Mouse (Mus musculus): ENCODE data around the gene Ap1s2.

The Ap1s2 gene

GRCm38 (mm10) chrX:163908337-163909250 lies at the start of gene Ap1s2:
Gene Ap1s2 (plus strand): TSS chrX:163909017.
- in situ Hi-C loops (cut with MboI; ENCODE audit: unreplicated experiment in 2 of 2), result loop anchor here in 1 of 2 experiments (5.0 to 25.0 kb wide), 2 partner anchors 81 to 246 kb away; no protein-coding TSS in a partner anchor

DNA sequence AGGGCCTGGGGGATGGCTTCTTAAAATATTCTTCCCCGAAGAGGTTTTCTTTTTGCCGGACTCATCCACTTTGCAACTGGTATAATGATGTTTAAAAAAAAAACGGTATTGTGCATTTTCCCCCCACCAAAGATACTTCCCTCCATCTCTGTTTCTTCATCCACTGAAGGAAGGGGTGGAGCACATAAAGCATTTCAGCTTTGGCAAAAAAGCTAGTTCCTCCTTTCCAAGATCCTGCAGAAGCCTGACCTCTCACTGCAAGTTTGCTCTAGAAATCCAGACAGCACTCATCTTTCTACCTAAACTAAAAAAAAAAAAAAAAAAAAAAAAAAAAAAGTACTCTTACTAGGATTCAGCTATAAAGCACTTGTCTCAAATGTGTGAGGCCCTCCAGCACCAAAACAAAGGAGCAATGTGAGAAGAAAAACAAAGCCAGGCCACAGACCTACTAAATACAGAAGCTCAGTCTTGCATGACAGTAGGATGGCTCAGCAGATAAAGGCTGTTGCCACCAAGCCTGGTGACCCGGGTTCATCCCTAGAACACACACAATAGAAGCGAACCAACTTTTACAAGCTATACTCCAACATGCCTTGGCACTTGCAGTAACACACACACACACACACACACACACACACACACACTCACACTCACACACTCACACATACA lies 41.0 kb upstream of the Ap1s2 start:
- in situ Hi-C loops (cut with MboI; ENCODE audit: unreplicated experiment in 2 of 2), result loop anchor here in 1 of 2 experiments (5.0 kb wide), 1 partner anchor 44 kb away; no protein-coding TSS in a partner anchor

GRCm38 (mm10) chrX:163868659-163869278 lies 40.0 kb upstream of the Ap1s2 start:
- in situ Hi-C loops (cut with MboI; ENCODE audit: unreplicated experiment in 2 of 2), result loop anchor here in 1 of 2 experiments (5.0 kb wide), 1 partner anchor 44 kb away; no protein-coding TSS in a partner anchor

DNA sequence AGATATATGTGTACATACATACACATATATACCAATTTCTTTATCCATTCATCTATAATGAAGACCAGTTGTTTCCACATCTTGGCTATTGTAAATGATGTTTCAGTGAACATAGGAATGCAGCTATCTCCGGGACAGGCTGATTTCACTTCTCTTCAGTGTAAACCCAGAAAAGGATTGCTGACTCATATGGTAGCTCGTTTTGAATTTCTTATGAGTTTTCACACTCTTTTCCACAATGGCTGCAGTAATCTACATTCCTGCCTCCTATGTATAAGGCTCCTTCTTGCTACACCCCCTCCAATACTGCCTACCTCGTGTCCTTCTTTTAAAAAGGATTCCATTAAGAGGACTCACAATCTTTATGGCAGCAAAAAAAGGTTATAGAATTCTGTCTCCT lies 32.9 kb upstream of the Ap1s2 start:
- in situ Hi-C loops (cut with MboI; ENCODE audit: unreplicated experiment in 2 of 2), result no loop called here

GRCm38 (mm10) chrX:163876636-163877035 lies 32.2 kb upstream of the Ap1s2 start:
- in situ Hi-C loops (cut with MboI; ENCODE audit: unreplicated experiment in 2 of 2), result no loop called here

DNA sequence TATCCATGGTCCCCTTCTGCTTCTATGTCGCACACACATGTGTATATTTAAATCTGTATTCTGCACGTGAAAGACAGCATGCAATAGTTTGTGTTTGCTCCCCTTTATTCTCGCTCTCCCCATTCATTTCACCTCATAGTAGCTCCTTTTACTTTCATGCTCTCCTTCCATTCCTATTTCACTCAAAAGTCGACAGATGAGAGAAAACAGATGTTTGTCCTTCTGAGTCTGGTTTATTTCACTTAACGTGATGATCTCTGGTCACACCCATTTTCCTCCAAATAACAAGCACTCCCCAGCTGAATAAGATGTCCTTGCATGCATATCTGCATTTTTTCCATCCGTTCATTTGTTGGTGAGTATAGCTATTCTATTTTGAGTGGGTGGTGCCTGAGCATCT lies 29.8 kb upstream of the Ap1s2 start:
- in situ Hi-C loops (cut with MboI; ENCODE audit: unreplicated experiment in 2 of 2), result no loop called here

DNA sequence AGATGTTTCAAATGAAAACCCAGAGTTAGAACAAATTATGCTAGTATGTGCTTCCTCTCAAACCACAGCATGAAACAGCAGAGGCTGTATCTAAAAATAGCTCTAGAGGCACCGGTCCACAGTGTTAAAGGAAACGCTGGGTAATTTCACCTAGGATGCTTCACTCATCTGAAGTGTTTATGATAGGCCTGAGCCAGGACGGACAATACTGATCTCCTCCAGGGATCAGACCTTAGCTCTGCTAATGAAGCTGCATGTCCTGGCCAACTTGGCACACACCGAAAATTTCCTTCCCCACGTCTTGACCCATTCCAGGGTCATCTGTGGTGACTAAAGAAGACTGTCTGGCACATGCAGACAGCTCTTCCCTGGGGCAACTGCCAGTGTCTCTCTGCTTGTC lies 29.4 kb upstream of the Ap1s2 start:
- in situ Hi-C loops (cut with MboI; ENCODE audit: unreplicated experiment in 2 of 2), result no loop called here

GRCm38 (mm10) chrX:163885539-163885981 lies 23.3 kb upstream of the Ap1s2 start:
- in situ Hi-C loops (cut with MboI; ENCODE audit: unreplicated experiment in 2 of 2), result no loop called here

- in situ Hi-C loops (cut with MboI; ENCODE audit: unreplicated experiment in 2 of 2), result no loop called here
Measured at GRCm38 (mm10) chrX:163897354-163897753, 11.5 kb upstream of the Ap1s2 start.

GRCm38 (mm10) chrX:163899431-163900020 lies 9.3 kb upstream of the Ap1s2 start:
- in situ Hi-C loops (cut with MboI; ENCODE audit: unreplicated experiment in 2 of 2), result loop anchor here in 1 of 2 experiments (25.0 kb wide), 1 partner anchor 237 kb away; no protein-coding TSS in a partner anchor

- in situ Hi-C loops (cut with MboI; ENCODE audit: unreplicated experiment in 2 of 2), result loop anchor here in 1 of 2 experiments (5.0 to 25.0 kb wide), 2 partner anchors 80 to 245 kb away; no protein-coding TSS in a partner anchor
Measured at GRCm38 (mm10) chrX:163906861-163907260, 2.0 kb upstream of the Ap1s2 start.

DNA sequence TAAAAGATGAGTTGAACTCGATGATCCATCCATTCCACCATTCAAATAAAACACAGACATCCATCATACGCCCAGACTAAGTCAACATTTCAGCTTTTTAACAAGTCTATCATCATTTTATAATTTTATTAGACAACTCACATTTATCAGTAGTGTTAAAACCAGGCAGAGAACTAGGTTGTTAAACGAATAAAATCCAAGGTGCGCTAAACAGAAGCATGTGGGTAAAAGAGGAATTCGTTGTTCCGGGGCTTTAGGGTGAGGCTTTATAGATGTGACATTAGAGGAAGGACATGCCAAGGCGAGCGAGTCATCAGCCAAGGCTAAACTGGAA lies 847 bp upstream of the Ap1s2 start:
- in situ Hi-C loops (cut with MboI; ENCODE audit: unreplicated experiment in 2 of 2), result loop anchor here in 1 of 2 experiments (5.0 to 25.0 kb wide), 2 partner anchors 81 to 246 kb away; no protein-coding TSS in a partner anchor

DNA sequence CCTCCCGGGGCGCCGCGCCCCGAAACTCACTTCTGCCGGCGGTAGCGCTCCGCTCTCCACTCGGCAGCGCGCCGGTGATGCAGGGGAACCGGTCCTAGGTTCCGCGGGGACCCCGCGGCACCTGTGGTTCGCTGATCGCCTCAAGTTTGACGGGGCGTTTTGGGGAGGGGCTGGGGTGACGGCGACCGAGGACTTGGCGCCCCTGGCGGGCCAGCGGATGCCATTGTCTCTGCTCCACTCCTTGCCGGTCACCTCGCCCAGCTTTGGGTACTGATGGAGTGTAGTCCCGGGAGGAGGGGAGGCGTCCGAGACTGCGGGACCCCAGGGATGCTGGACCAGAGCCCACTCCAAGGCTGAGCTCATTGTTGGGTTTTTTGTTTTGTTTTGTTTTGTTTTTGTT lies 564 bp downstream of the Ap1s2 start:
- in situ Hi-C loops (cut with MboI; ENCODE audit: unreplicated experiment in 2 of 2), result loop anchor here in 1 of 2 experiments (5.0 to 25.0 kb wide), 2 partner anchors 82 to 247 kb away; no protein-coding TSS in a partner anchor

- in situ Hi-C loops (cut with MboI; ENCODE audit: unreplicated experiment in 2 of 2), result loop anchor here (5.0 to 25.0 kb wide), 6 partner anchors 45 to 968 kb away; no protein-coding TSS in a partner anchor
Measured at GRCm38 (mm10) chrX:163912791-163913190, 4.0 kb downstream of the Ap1s2 start.

DNA sequence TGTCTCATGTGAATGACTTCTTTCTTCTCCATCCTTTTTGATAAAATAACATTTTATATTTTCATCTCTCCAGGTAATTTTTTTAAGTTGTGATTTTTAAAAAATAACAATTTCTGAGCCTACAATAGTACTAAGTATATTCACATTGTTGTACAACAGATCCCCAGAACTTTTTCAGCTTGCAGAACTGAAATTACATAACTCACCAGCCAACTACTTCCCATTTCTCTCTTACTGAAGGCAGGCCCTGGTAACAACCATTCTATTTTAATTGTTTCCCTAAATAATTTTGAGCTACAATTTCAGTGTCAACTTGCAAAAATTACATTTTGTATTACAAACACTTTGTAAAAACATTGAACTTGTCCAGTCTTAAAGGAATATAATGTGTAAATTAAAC lies 20.7 kb downstream of the Ap1s2 start:
- in situ Hi-C loops (cut with MboI; ENCODE audit: unreplicated experiment in 2 of 2), result no loop called here

DNA sequence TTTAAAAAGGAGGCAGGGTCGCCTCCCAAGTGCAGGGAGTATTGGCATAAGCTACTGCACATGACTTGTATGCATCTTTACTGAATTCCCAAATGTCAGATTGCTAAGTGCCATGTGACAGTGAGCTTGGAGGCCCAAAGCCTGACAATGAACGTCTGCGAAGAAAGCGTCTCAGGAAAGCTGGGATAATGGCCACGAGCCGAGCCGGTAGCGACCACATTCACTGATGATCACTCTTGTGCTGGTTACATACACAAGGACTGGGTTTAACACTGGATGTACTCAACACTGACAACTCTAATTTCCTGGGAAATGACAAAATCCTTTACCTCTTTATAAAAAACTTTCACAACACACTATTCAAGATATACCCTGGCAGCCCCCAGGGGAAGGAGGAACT lies 25.9 kb downstream of the Ap1s2 start:
- in situ Hi-C loops (cut with MboI; ENCODE audit: unreplicated experiment in 2 of 2), result no loop called here

DNA sequence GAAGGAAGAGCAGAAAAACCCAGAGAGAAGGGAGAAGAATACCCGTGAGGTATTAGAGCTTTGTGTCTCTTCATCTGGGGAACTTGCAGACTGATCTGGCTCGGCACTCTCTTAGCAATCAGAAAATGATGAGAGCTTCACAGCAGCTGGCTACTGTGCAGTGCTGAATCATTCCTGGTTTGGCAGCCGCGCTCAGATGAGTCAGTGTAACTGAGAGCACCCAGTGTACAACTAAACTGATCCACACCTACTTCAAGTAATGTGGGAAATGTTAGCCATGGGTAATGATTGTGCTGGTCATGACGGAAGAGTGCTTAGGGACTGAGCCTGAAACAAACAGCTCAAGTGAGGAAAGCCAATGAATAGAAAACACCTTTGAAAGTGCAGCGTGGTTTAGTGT lies 29.8 kb downstream of the Ap1s2 start:
- in situ Hi-C loops (cut with MboI; ENCODE audit: unreplicated experiment in 2 of 2), result no loop called here

- in situ Hi-C loops (cut with MboI; ENCODE audit: unreplicated experiment in 2 of 2), result loop anchor here in 1 of 2 experiments (10.0 kb wide), 1 partner anchor 1020 kb away; no protein-coding TSS in a partner anchor
Measured at GRCm38 (mm10) chrX:163944381-163944780, 35.6 kb downstream of the Ap1s2 start.

GRCm38 (mm10) chrX:163951618-163952017 lies 42.8 kb downstream of the Ap1s2 start:
- in situ Hi-C loops (cut with MboI; ENCODE audit: unreplicated experiment in 2 of 2), result loop anchor here (10.0 to 25.0 kb wide), 3 partner anchors 461 to 1189 kb away; partner anchors contain the start of genes Rbbp7 (in 2 of the 2) and Piga (in 1 of the 2)

- in situ Hi-C loops (cut with MboI; ENCODE audit: unreplicated experiment in 2 of 2), result loop anchor here (10.0 to 25.0 kb wide), 3 partner anchors 455 to 1195 kb away; partner anchors contain the start of genes Rbbp7 (in 2 of the 2) and Piga (in 1 of the 2)
Measured at GRCm38 (mm10) chrX:163957381-163957780, 48.6 kb downstream of the Ap1s2 start.

Data from v-Abl transformed pro-B cells (cell line).